Mouse (Mus musculus) kidney, adult 11 months (tissue): Measurements from ENCODE around the gene Apoc4.
A peak's percentile ranks its signal among the peaks of the same experiment; 100 is the strongest.

Experiments
- DNase-seq: peaks from one replicate; pipeline ENCODE4 v3.0.0; 2022

Apoc4 gene

GRCm38 (mm10) chr7:19681202-19681694, at the start of gene Apoc4, which contains the start of gene Gm44805:
Gene Apoc4 (minus strand): TSS chr7:19681479.
Gene Gm44805 (minus strand): TSS chr7:19681423.
- DNase-seq = no peak

- DNase-seq = no peak
These were observed 45.3 kb upstream of the Apoc4 start for GRCm38 (mm10) chr7:19726541-19726940.

- DNase-seq = peak; percentile 75
These were observed 42.9 kb upstream of the Apoc4 start for GRCm38 (mm10) chr7:19724167-19724566.

GRCm38 (mm10) chr7:19722754-19723195, 41.5 kb upstream of the Apoc4 start:
- DNase-seq = peak; percentile 74

GRCm38 (mm10) chr7:19719200-19719599, 37.9 kb upstream of the Apoc4 start:
- DNase-seq = no peak

- DNase-seq = no peak
These were observed 37.1 kb upstream of the Apoc4 start for GRCm38 (mm10) chr7:19718297-19718952.

GRCm38 (mm10) chr7:19717346-19717745, 36.1 kb upstream of the Apoc4 start:
- no peak for DNase-seq

GRCm38 (mm10) chr7:19716822-19717221, 35.5 kb upstream of the Apoc4 start:
- DNase-seq = no peak

- DNase-seq = no peak
These were observed 34.9 kb upstream of the Apoc4 start for GRCm38 (mm10) chr7:19716055-19716682.

GRCm38 (mm10) chr7:19715239-19716054, 34.2 kb upstream of the Apoc4 start, which contains the start of gene Tomm40:
Gene Tomm40 (minus strand): TSS chr7:19715438.
- peak; percentile 100 for DNase-seq

- DNase-seq = no peak
These were observed 33.6 kb upstream of the Apoc4 start for GRCm38 (mm10) chr7:19714836-19715235.

- DNase-seq = no peak
These were observed 32.3 kb upstream of the Apoc4 start for GRCm38 (mm10) chr7:19713598-19713997.

- no peak for DNase-seq
These were observed 31.9 kb upstream of the Apoc4 start for GRCm38 (mm10) chr7:19713196-19713595.

GRCm38 (mm10) chr7:19712414-19712813, 31.1 kb upstream of the Apoc4 start:
- DNase-seq = no peak

GRCm38 (mm10) chr7:19710650-19711049, 29.4 kb upstream of the Apoc4 start:
- DNase-seq = no peak

- no peak for DNase-seq
These were observed 24.0 kb upstream of the Apoc4 start for GRCm38 (mm10) chr7:19705271-19705670.

- DNase-seq = no peak
These were observed 23.2 kb upstream of the Apoc4 start for GRCm38 (mm10) chr7:19704475-19704874.

GRCm38 (mm10) chr7:19702859-19703555, 21.7 kb upstream of the Apoc4 start:
- no peak for DNase-seq

- DNase-seq = peak; percentile 85
These were observed 19.9 kb upstream of the Apoc4 start for GRCm38 (mm10) chr7:19701069-19701761.

- DNase-seq = no peak
These were observed 19.2 kb upstream of the Apoc4 start for GRCm38 (mm10) chr7:19700299-19701068.

- DNase-seq = no peak
These were observed 18.5 kb upstream of the Apoc4 start for GRCm38 (mm10) chr7:19699827-19700148.
